Comparison of ENCODE assay signal across 10 mouse cellular contexts in the genomic region with DNA sequence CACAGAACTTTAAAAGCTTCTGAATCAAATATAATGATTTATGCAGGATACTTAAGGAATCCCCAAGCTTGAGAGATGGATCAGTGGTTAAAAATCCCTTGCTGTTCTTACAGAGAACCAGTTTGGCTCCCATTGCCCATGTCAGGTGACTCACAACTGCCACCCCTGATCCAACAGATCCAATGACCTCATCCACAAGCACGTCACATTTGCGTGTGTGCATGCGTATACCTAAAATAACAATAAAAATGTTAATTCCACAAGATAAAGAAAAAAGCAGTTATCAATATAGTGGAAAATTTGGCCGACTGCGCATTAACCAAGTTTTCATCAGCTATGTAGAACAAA. TPM values are rescaled to one million over a fixed set of nuclear protein-coding genes. Genes with fewer than 3 reads are reported as not detected.
DNase-seq lines count a peak whose midpoint lies in the region; ATAC-seq lines count a peak whose summit lies in the region.
"Had no signal": no experiment of that assay in that cellular context is flagged by ENCODE, and none has a peak within 500 bp of the region (broad histone marks: within the 10 kb centered on the region; RNA-seq: fewer than 3 reads in every experiment).

No protein-coding gene starts in this region.

- H3K4me2 ChIP-seq in heart, embryonic 16.5 days (ENCODE audit: low read depth, low read length), result peak overlapping the region; percentile 82
- H3K4me2 ChIP-seq in hindbrain, embryonic 14.5 days (replicated peaks), result peak overlapping the region; percentile 63
- peak overlapping the region; percentile 53 for H3K4me2 ChIP-seq in midbrain, embryonic 14.5 days (ENCODE audit: low read length)

- intact Hi-C loops in heart, postnatal 14 days (cut with DNase I), result no loop called here

- peak overlapping the region; percentile 50 for H3K4me3 ChIP-seq in heart, embryonic 16.5 days (ENCODE audit: low read length)
- peak overlapping the region; percentile 75 for H3K4me3 ChIP-seq in hindbrain, embryonic 14.5 days (replicated peaks; ENCODE audit: low read length)
- H3K4me3 ChIP-seq in midbrain, embryonic 14.5 days (replicated peaks; ENCODE audit: low read depth, low read length), result peak overlapping the region; percentile 58

- no peaks in the 10 kb centered on the region for H3K36me3 ChIP-seq in heart, embryonic 16.5 days (ENCODE audit: control insufficient read depth, insufficient read depth)
- H3K36me3 ChIP-seq in hindbrain, embryonic 14.5 days (replicated peaks; ENCODE audit: control insufficient read depth, insufficient read depth), result peaks cover 7% of the 10 kb centered on the region; the same call in 1 of the 2 replicates
- peaks cover 18% of the 10 kb centered on the region; the same call in 1 of the 2 replicates for H3K36me3 ChIP-seq in midbrain, embryonic 14.5 days (ENCODE audit: control insufficient read depth, insufficient read depth, low read length)
- H3K36me3 ChIP-seq: G1E had no signal

- no peak for DNase-seq in heart, postnatal 14 days
- peak; percentile 65 for DNase-seq in cerebellum, adult 9-10 months
- no peak for DNase-seq in hindbrain, embryonic 14.5 days (ENCODE audit: low spot score)
- DNase-seq in midbrain, embryonic 14.5 days, result no peak
- no peak for DNase-seq in layer of hippocampus, postnatal 10 days (ENCODE audit: low spot score in 2 of 2)
- DNase-seq in frontal cortex, postnatal 36 days (ENCODE audit: low spot score in 2 of 2), result no peak
- no peak for DNase-seq in left cerebral cortex, adult 8-10 months (ENCODE audit: low spot score in 2 of 2)

- H3K27ac ChIP-seq in heart, embryonic 16.5 days (ENCODE audit: low read length), result no peak overlapping the region
- peak overlapping the region; percentile 95 for H3K27ac ChIP-seq in hindbrain, embryonic 14.5 days
- H3K27ac ChIP-seq in midbrain, embryonic 14.5 days (replicated peaks; ENCODE audit: low read depth, low read length), result peak overlapping the region; percentile 85

- ATAC-seq in heart, embryonic 16.5 days (replicated peaks; ENCODE audit: extremely low read depth, insufficient read depth, low FRiP score), result no peak
- peak; percentile 60 for ATAC-seq in hindbrain, embryonic 14.5 days (ENCODE audit: low FRiP score)
- peak; percentile 57 for ATAC-seq in midbrain, embryonic 14.5 days (ENCODE audit: low FRiP score, low TSS enrichment)

- no peaks in the 10 kb centered on the region; the same call in 1 of the 2 replicates for H3K9me3 ChIP-seq in heart, embryonic 16.5 days (replicated peaks; ENCODE audit: control insufficient read depth, low read length)
- H3K9me3 ChIP-seq in hindbrain, embryonic 14.5 days (ENCODE audit: control insufficient read depth, low read length), result no peaks in the 10 kb centered on the region
- no peaks in the 10 kb centered on the region for H3K9me3 ChIP-seq in midbrain, embryonic 14.5 days (ENCODE audit: control insufficient read depth, low read length)
- H3K9me3 ChIP-seq: G1E had no signal

- no peaks in the 10 kb centered on the region for H3K27me3 ChIP-seq in heart, embryonic 16.5 days (ENCODE audit: control insufficient read depth, insufficient read depth, low read length)
- no peaks in the 10 kb centered on the region for H3K27me3 ChIP-seq in hindbrain, embryonic 14.5 days (ENCODE audit: control insufficient read depth, insufficient read depth, low read length)
- no peaks in the 10 kb centered on the region for H3K27me3 ChIP-seq in midbrain, embryonic 14.5 days (ENCODE audit: control insufficient read depth, insufficient read depth, low read length)

- WGBS in heart, embryonic 16.5 days, result 49% methylated on average over 5 of the region's 5 CpGs
- WGBS in hindbrain, embryonic 14.5 days, result 45% methylated on average over 5 of the region's 5 CpGs
- 40% methylated on average over 5 of the region's 5 CpGs for WGBS in midbrain, embryonic 14.5 days

- H3K9ac ChIP-seq in heart, embryonic 16.5 days (ENCODE audit: low read length), result no peak overlapping the region
- H3K9ac ChIP-seq in hindbrain, embryonic 14.5 days, result peak overlapping the region; percentile 87
- peak overlapping the region; percentile 68 for H3K9ac ChIP-seq in midbrain, embryonic 14.5 days (replicated peaks; ENCODE audit: low read length)

- H3K4me1 ChIP-seq in heart, embryonic 16.5 days (ENCODE audit: control insufficient read depth, insufficient read depth, low read length), result no peaks in the 10 kb centered on the region
- H3K4me1 ChIP-seq in hindbrain, embryonic 14.5 days (replicated peaks; ENCODE audit: control insufficient read depth, insufficient read depth, low read length), result peaks cover 17% of the 10 kb centered on the region; the same call in 1 of the 2 replicates
- peaks cover 9% of the 10 kb centered on the region; the same call in 1 of the 2 replicates for H3K4me1 ChIP-seq in midbrain, embryonic 14.5 days (ENCODE audit: control insufficient read depth, insufficient read depth, low read length)

RNA-seq across cellular contexts. Expression of a gene that starts 0.7 kb away (rescaled TPM):
- 0.74 and 0.93 TPM in 2 replicates for polyA plus RNA-seq in heart, embryonic 16.5 days (2015; fragmentation: Nextera tagmentation; extraction: Ambion mirVana)
- under 1 TPM; 0.22 to 0.36 TPM for total RNA-seq in heart, postnatal 14 days (2021)
- polyA plus RNA-seq in hindbrain, embryonic 14.5 days (2014; fragmentation: Nextera tagmentation; extraction: Ambion mirVana), result 33.7 and 33.9 TPM in 2 replicates
- polyA plus RNA-seq in midbrain, embryonic 14.5 days (2014; fragmentation: Nextera tagmentation; extraction: Ambion mirVana), result 25.4 and 34.5 TPM in 2 replicates
- total RNA-seq in layer of hippocampus, postnatal 10 days (2021), result 1 to 10 TPM; 8.5 to 9.3 TPM
- 10 to 100 TPM; 29.5 to 33.1 (median 29.7) TPM for total RNA-seq in left cerebral cortex, adult 8-10 months (2022)
- polyA plus RNA-seq: G1E had no signal

RNA-seq across cellular contexts. Expression of a gene that starts 13.5 kb away (rescaled TPM):
- 1.0 and 1.1 TPM in 2 replicates for polyA plus RNA-seq in heart, embryonic 16.5 days (2015; fragmentation: Nextera tagmentation; extraction: Ambion mirVana)
- total RNA-seq in heart, postnatal 14 days (2021), result not detected
- polyA plus RNA-seq in hindbrain, embryonic 14.5 days (2014; fragmentation: Nextera tagmentation; extraction: Ambion mirVana), result 0.31 TPM in 1 of 2 replicates, not detected in the other
- polyA plus RNA-seq in midbrain, embryonic 14.5 days (2014; fragmentation: Nextera tagmentation; extraction: Ambion mirVana), result not detected in 2 replicates
- 1 to 10 TPM in 1 of 2 experiments, not detected in 1; 1.2 TPM for total RNA-seq in layer of hippocampus, postnatal 10 days (2021)
- total RNA-seq in left cerebral cortex, adult 8-10 months (2022), result 10 to 100 TPM in 1 of 4 experiments, 1 to 10 TPM in 3; 6.2 to 13.1 (median 8.4) TPM
- total RNA-seq: G1E; left cerebral cortex, postnatal 4 days had no signal
- polyA plus RNA-seq: G1E had no signal

RNA-seq across cellular contexts. Expression of a gene that starts 24.1 kb away (rescaled TPM):
- 0.62 and 0.84 TPM in 2 replicates for polyA plus RNA-seq in heart, embryonic 16.5 days (2015; fragmentation: Nextera tagmentation; extraction: Ambion mirVana)
- 1 to 10 TPM; 6.2 to 8.4 TPM for total RNA-seq in heart, postnatal 14 days (2021)
- polyA plus RNA-seq in hindbrain, embryonic 14.5 days (2014; fragmentation: Nextera tagmentation; extraction: Ambion mirVana), result not detected in 2 replicates
- not detected in 2 replicates for polyA plus RNA-seq in midbrain, embryonic 14.5 days (2014; fragmentation: Nextera tagmentation; extraction: Ambion mirVana)
- not detected for total RNA-seq in layer of hippocampus, postnatal 10 days (2021)
- not detected for total RNA-seq in left cerebral cortex, adult 8-10 months (2022)
- total RNA-seq: G1E; left cerebral cortex, postnatal 4 days had no signal
- polyA plus RNA-seq: G1E had no signal

RNA-seq across cellular contexts. Expression of a gene that starts 26.3 kb away (rescaled TPM):
- not detected in 2 replicates for polyA plus RNA-seq in heart, embryonic 16.5 days (2015; fragmentation: Nextera tagmentation; extraction: Ambion mirVana)
- not detected for total RNA-seq in heart, postnatal 14 days (2021)
- 0.14 TPM in 1 of 2 replicates, not detected in the other for polyA plus RNA-seq in hindbrain, embryonic 14.5 days (2014; fragmentation: Nextera tagmentation; extraction: Ambion mirVana)
- polyA plus RNA-seq in midbrain, embryonic 14.5 days (2014; fragmentation: Nextera tagmentation; extraction: Ambion mirVana), result not detected in 2 replicates
- total RNA-seq in layer of hippocampus, postnatal 10 days (2021), result not detected
- under 1 TPM in 1 of 4 experiments, not detected in 3; 0.36 TPM for total RNA-seq in left cerebral cortex, adult 8-10 months (2022)
- total RNA-seq: left cerebral cortex, postnatal 4 days had no signal
- polyA plus RNA-seq: G1E had no signal

RNA-seq across cellular contexts. Expression of a gene that starts 33.6 kb away (rescaled TPM):
- polyA plus RNA-seq in heart, embryonic 16.5 days (2015; fragmentation: Nextera tagmentation; extraction: Ambion mirVana), result 0.14 and 0.34 TPM in 2 replicates
- not detected for total RNA-seq in heart, postnatal 14 days (2021)
- 0.47 and 0.62 TPM in 2 replicates for polyA plus RNA-seq in hindbrain, embryonic 14.5 days (2014; fragmentation: Nextera tagmentation; extraction: Ambion mirVana)
- polyA plus RNA-seq in midbrain, embryonic 14.5 days (2014; fragmentation: Nextera tagmentation; extraction: Ambion mirVana), result 0.18 TPM in 1 of 2 replicates, not detected in the other
- not detected for total RNA-seq in layer of hippocampus, postnatal 10 days (2021)
- under 1 TPM in 3 of 4 experiments, not detected in 1; 0.40 to 0.91 (median 0.46) TPM for total RNA-seq in left cerebral cortex, adult 8-10 months (2022)
- total RNA-seq: G1E had no signal
- polyA plus RNA-seq: G1E had no signal

Comparison
In these comparisons a context has a peak if more than half of its experiments do, and no peak if none do; other contexts are left out.
1. RNA of a gene that starts 0.7 kb away (total RNA-seq): 29.5 to 33.1 TPM in left cerebral cortex, adult 8-10 months and 8.5 to 9.3 TPM in layer of hippocampus, postnatal 10 days; 0.22 to 0.36 TPM in heart, postnatal 14 days; every median in the first group is over 4 times any median in the second.
2. RNA of a gene that starts 24.1 kb away (total RNA-seq): 6.2 to 8.4 TPM in heart, postnatal 14 days; not detected in layer of hippocampus, postnatal 10 days and not detected in left cerebral cortex, adult 8-10 months; every median in the first group is over 4 times any median in the second.
3. Peak in every context shown above with its lines, with median percentiles within 50 percentile points of each other: H3K4me2 ChIP-seq and H3K4me3 ChIP-seq.